Mouse (Mus musculus): ENCODE measurements around the gene Snd1. TPM values are rescaled to one million over a fixed set of nuclear protein-coding genes. Genes with fewer than 3 reads are reported as not detected.

The Snd1 gene
- polyA plus RNA-seq, 1 experiment from 2014 or later: 129 TPM

GRCm38 (mm10) chr6:28583399-28583798 is 108.5 kb downstream of the Snd1 start:
- no peaks in the 10 kb centered on the region for H3K4me1 ChIP-seq
- no peak for ATAC-seq (replicated peaks; ENCODE audit: low FRiP score)
- no peak overlapping the region for H3K4me3 ChIP-seq (replicated peaks)
- H3K36me3 ChIP-seq: no peaks in the 10 kb centered on the region
- 87% methylated on average over 2 of the region's 2 CpGs for WGBS
- no peaks in the 10 kb centered on the region for H3K27me3 ChIP-seq
- H3K9me3 ChIP-seq (replicated peaks): no peaks in the 10 kb centered on the region
- H3K27ac ChIP-seq: no peak overlapping the region
- no peak overlapping the region for H3K4me2 ChIP-seq
- H3K9ac ChIP-seq: no peak overlapping the region

- no peak overlapping the region for H3K4me3 ChIP-seq (replicated peaks)
- no peak overlapping the region for H3K27ac ChIP-seq
- H3K27me3 ChIP-seq: no peaks in the 10 kb centered on the region
- no peak overlapping the region for H3K4me2 ChIP-seq
- no peak for ATAC-seq (replicated peaks; ENCODE audit: low FRiP score)
- no peaks in the 10 kb centered on the region for H3K4me1 ChIP-seq
- WGBS: 94% methylated on average over 3 of the region's 3 CpGs
- no peaks in the 10 kb centered on the region for H3K9me3 ChIP-seq (replicated peaks)
- H3K36me3 ChIP-seq: peaks cover 7% of the 10 kb centered on the region; the same call in 1 of the 2 replicates
- no peak overlapping the region for H3K9ac ChIP-seq
Observed at GRCm38 (mm10) chr6:28586806-28587205, 111.9 kb downstream of the Snd1 start.

GRCm38 (mm10) chr6:28588494-28589171 is 113.7 kb downstream of the Snd1 start:
- Histone ChIP-seq H3K27me3 (no peaks in the 10 kb centered on the region), H3K4me3 (replicated peaks) (no peak overlapping the region), H3K4me1 (no peaks in the 10 kb centered on the region), H3K9ac (no peak overlapping the region), H3K9me3 (replicated peaks) (no peaks in the 10 kb centered on the region), H3K27ac (no peak overlapping the region), H3K4me2 (no peak overlapping the region), H3K36me3 (peaks cover 13% of the 10 kb centered on the region)
- ATAC-seq (replicated peaks; ENCODE audit: low FRiP score): no peak
- 89% methylated on average over 5 of the region's 5 CpGs for WGBS

- H3K9ac ChIP-seq: no peak overlapping the region
- no peaks in the 10 kb centered on the region for H3K9me3 ChIP-seq (replicated peaks)
- no peaks in the 10 kb centered on the region for H3K4me1 ChIP-seq
- H3K27me3 ChIP-seq: no peaks in the 10 kb centered on the region
- ATAC-seq (replicated peaks; ENCODE audit: low FRiP score): no peak
- H3K36me3 ChIP-seq: peaks cover 13% of the 10 kb centered on the region
- H3K4me3 ChIP-seq (replicated peaks): no peak overlapping the region
- H3K4me2 ChIP-seq: no peak overlapping the region
- no peak overlapping the region for H3K27ac ChIP-seq
- WGBS: 98% methylated on average over 3 of the region's 3 CpGs
Observed at GRCm38 (mm10) chr6:28592323-28592893, 117.5 kb downstream of the Snd1 start.

GRCm38 (mm10) chr6:28593708-28594107 is 118.8 kb downstream of the Snd1 start:
- no peak for ATAC-seq (replicated peaks; ENCODE audit: low FRiP score)
- WGBS: 63% methylated on average over 3 of the region's 3 CpGs
- H3K9me3 ChIP-seq (replicated peaks): no peaks in the 10 kb centered on the region
- H3K4me3 ChIP-seq (replicated peaks): no peak overlapping the region
- no peak overlapping the region for H3K4me2 ChIP-seq
- peaks cover 13% of the 10 kb centered on the region for H3K36me3 ChIP-seq
- H3K4me1 ChIP-seq: no peaks in the 10 kb centered on the region
- no peaks in the 10 kb centered on the region for H3K27me3 ChIP-seq
- no peak overlapping the region for H3K9ac ChIP-seq
- no peak overlapping the region for H3K27ac ChIP-seq

GRCm38 (mm10) chr6:28594759-28595158 is 119.8 kb downstream of the Snd1 start:
- Histone ChIP-seq H3K4me3 (replicated peaks) (no peak overlapping the region), H3K27me3 (no peaks in the 10 kb centered on the region), H3K4me1 (no peaks in the 10 kb centered on the region), H3K36me3 (peaks cover 13% of the 10 kb centered on the region), H3K4me2 (no peak overlapping the region), H3K9ac (no peak overlapping the region), H3K27ac (no peak overlapping the region), H3K9me3 (replicated peaks) (no peaks in the 10 kb centered on the region)
- WGBS: 93% methylated on average over 4 of the region's 4 CpGs
- ATAC-seq (replicated peaks; ENCODE audit: low FRiP score): no peak

- no peaks in the 10 kb centered on the region for H3K9me3 ChIP-seq (replicated peaks)
- H3K4me2 ChIP-seq: no peak overlapping the region
- H3K27ac ChIP-seq: no peak overlapping the region
- no peaks in the 10 kb centered on the region for H3K4me1 ChIP-seq
- H3K27me3 ChIP-seq: no peaks in the 10 kb centered on the region
- ATAC-seq (replicated peaks; ENCODE audit: low FRiP score): no peak
- H3K36me3 ChIP-seq: peaks cover 13% of the 10 kb centered on the region
- no peak overlapping the region for H3K9ac ChIP-seq
- no peak overlapping the region for H3K4me3 ChIP-seq (replicated peaks)
- WGBS: 80% methylated on average over 1 of the region's 1 CpGs
Observed at GRCm38 (mm10) chr6:28595231-28595630, 120.3 kb downstream of the Snd1 start.

- H3K4me1 ChIP-seq: no peaks in the 10 kb centered on the region
- WGBS: 72% methylated on average over 5 of the region's 5 CpGs
- H3K4me3 ChIP-seq (replicated peaks): no peak overlapping the region
- no peak overlapping the region for H3K9ac ChIP-seq
- no peak overlapping the region for H3K27ac ChIP-seq
- no peaks in the 10 kb centered on the region for H3K9me3 ChIP-seq (replicated peaks)
- H3K36me3 ChIP-seq: peaks cover 2% of the 10 kb centered on the region
- no peak for ATAC-seq (replicated peaks; ENCODE audit: low FRiP score)
- no peak overlapping the region for H3K4me2 ChIP-seq
- no peaks in the 10 kb centered on the region for H3K27me3 ChIP-seq
Observed at GRCm38 (mm10) chr6:28597266-28597665, 122.3 kb downstream of the Snd1 start.

GRCm38 (mm10) chr6:28599120-28599519 is 124.2 kb downstream of the Snd1 start:
- Histone ChIP-seq H3K4me3 (replicated peaks) (no peak overlapping the region), H3K4me2 (no peak overlapping the region), H3K36me3 (no peaks in the 10 kb centered on the region), H3K9ac (no peak overlapping the region), H3K4me1 (0 out of 2 replicates have a peak, but pooled peaks cover 7% of the 10 kb centered on the region), H3K27me3 (no peaks in the 10 kb centered on the region), H3K27ac (no peak overlapping the region), H3K9me3 (replicated peaks) (no peaks in the 10 kb centered on the region)
- 94% methylated on average over 5 of the region's 5 CpGs for WGBS
- no peak for ATAC-seq (replicated peaks; ENCODE audit: low FRiP score)

- H3K4me2 ChIP-seq: no peak overlapping the region
- H3K9ac ChIP-seq: no peak overlapping the region
- H3K36me3 ChIP-seq: no peaks in the 10 kb centered on the region
- ATAC-seq (replicated peaks; ENCODE audit: low FRiP score): no peak
- no peak overlapping the region for H3K27ac ChIP-seq
- no peaks in the 10 kb centered on the region for H3K9me3 ChIP-seq (replicated peaks)
- no peaks in the 10 kb centered on the region for H3K27me3 ChIP-seq
- no peak overlapping the region for H3K4me3 ChIP-seq (replicated peaks)
- H3K4me1 ChIP-seq: 0 out of 2 replicates have a peak, but pooled peaks cover 8% of the 10 kb centered on the region
Observed at GRCm38 (mm10) chr6:28600404-28600803, 125.5 kb downstream of the Snd1 start.

GRCm38 (mm10) chr6:28603401-28603800 is 128.5 kb downstream of the Snd1 start:
- Histone ChIP-seq H3K4me2 (no peak overlapping the region), H3K9me3 (replicated peaks) (no peaks in the 10 kb centered on the region), H3K9ac (no peak overlapping the region), H3K27me3 (no peaks in the 10 kb centered on the region), H3K4me1 (0 out of 2 replicates have a peak, but pooled peaks cover 10% of the 10 kb centered on the region), H3K27ac (no peak overlapping the region), H3K36me3 (no peaks in the 10 kb centered on the region), H3K4me3 (replicated peaks) (no peak overlapping the region)
- 68% methylated on average over 3 of the region's 3 CpGs for WGBS
- ATAC-seq (replicated peaks; ENCODE audit: low FRiP score): no peak

GRCm38 (mm10) chr6:28603823-28604222 is 128.9 kb downstream of the Snd1 start:
- ATAC-seq (replicated peaks; ENCODE audit: low FRiP score): no peak
- no peak overlapping the region for H3K4me2 ChIP-seq
- WGBS: 39% methylated on average over 3 of the region's 3 CpGs
- no peaks in the 10 kb centered on the region for H3K9me3 ChIP-seq (replicated peaks)
- H3K27ac ChIP-seq: no peak overlapping the region
- 0 out of 2 replicates have a peak, but pooled peaks cover 10% of the 10 kb centered on the region for H3K4me1 ChIP-seq
- H3K4me3 ChIP-seq (replicated peaks): no peak overlapping the region
- no peaks in the 10 kb centered on the region for H3K36me3 ChIP-seq
- H3K9ac ChIP-seq: no peak overlapping the region
- H3K27me3 ChIP-seq: no peaks in the 10 kb centered on the region

GRCm38 (mm10) chr6:28609291-28609690 is 134.4 kb downstream of the Snd1 start:
- ATAC-seq (replicated peaks; ENCODE audit: low FRiP score): no peak
- H3K36me3 ChIP-seq: no peaks in the 10 kb centered on the region
- H3K9me3 ChIP-seq (replicated peaks): no peaks in the 10 kb centered on the region
- H3K4me3 ChIP-seq (replicated peaks): no peak overlapping the region
- no peak overlapping the region for H3K9ac ChIP-seq
- peaks cover 18% of the 10 kb centered on the region for H3K4me1 ChIP-seq
- H3K4me2 ChIP-seq: no peak overlapping the region
- H3K27ac ChIP-seq: no peak overlapping the region
- no peaks in the 10 kb centered on the region for H3K27me3 ChIP-seq
- 84% methylated on average over 4 of the region's 4 CpGs for WGBS

Measured in kidney, embryonic 15.5 days (tissue).